Mouse (Mus musculus) urinary bladder, adult 18-20 months (tissue): Measurements from ENCODE around the gene Srsf7.

Experiments
- DNase-seq, 2 experiments: peaks; one replicate each; pipeline ENCODE4 v3.0.0; 2022; ENCODE audit warnings: low spot score in 2 of 2, mixed read lengths in 2 of 2

Srsf7 gene

DNA sequence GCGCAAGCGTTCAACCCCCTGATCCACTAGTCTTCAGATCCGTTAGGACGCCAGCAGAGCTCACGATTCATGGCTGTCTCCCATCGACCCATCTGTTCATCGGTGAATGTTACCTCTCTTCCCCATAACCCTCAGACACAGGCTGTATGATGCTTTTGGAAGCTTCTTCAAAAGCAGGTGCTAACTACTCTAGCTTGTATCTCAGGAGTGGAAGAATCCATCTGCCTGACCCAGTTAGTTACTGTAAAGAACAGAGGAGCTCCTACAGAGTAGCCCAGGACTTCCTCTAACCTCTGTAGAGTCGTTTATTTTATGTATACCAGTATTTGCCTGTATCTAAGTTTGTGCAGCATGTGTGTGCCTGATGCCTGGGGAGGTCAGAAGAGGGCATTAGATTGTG is 50.2 kb downstream of the Srsf7 start:
- no peak for DNase-seq

DNA sequence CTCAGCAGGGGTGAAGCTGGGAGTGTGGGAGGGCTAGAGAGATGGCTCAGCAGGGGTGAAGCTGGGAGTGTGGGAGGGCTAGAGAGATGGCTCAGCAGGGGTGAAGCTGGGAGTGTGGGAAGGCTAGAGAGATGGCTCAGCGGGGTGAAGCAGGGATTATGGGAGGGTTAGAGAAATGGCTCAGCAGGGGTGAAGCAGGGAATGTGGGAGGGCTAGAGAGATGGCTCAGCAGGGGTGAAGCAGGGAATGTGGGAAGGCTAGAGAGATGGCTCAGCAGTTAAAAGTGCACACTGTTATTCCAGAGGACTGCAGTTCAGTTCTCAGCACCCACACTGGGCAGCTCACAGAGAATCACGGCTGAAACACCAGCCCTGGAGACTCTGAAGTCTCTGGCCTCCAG is 53.5 kb downstream of the Srsf7 start:
- no peak for DNase-seq

DNA sequence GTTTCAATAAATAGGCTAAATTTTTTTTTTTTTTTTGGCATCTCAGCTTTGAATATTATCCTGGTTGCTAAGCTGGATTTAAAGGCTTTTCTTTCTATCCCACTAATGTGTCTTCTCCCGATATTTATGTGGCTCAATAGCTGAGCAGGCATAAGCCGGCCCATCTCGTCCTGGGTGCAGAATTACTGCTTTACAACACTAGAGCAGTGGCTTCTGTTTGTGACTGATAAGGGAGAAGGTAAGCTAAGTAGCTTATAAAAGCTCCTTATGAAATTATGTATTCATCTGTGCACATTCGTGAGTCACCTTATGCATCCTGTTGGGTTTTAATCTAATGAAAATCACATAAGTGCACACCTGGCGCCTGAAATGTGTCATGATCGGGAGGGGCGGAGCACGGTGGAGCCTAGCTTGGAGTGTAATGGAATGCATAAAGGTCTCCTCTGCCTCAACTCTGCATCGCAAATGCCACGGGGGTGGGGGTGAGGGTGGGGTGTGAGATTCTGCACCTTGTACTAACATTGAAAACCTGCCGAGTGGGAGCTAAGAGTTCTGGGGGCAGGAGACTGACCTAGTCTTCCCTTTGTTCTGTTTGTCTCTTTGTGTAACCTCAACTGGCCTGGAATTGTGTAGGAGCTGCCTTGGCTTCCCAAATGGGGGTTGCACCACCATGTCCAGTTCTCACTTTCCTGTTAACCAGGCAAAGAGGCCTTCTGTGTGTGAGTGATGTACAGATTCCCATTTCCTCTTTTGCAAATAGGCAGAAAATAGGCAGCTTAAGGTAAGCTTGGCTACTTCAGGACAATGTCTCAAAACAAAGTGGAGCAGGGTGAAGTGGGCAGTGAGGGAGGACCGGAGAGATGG is 54.1 kb downstream of the Srsf7 start:
- no peak for DNase-seq

DNA sequence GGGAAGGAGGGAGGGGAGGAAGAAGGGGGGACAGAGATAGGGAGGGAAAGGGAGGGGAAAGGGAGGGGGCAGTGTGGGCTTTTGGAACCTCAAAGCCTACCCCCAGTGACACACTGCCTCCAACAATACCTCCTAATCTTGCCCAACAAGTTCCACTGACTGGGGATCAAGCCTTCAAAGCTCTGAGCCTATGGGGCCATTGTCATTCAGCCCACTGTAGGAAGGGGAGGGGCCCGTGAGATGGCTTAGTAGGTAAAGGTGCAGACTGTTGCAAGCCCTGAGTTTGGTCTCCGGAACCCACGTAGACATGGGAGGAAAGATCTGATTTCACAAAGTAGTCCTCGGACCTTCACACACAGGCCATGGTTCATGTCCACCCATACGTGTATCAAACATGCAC is 55.8 kb downstream of the Srsf7 start:
- DNase-seq, result no peak
